Comparison of ENCODE assay signal across 8 mouse cellular contexts in genomic region chr9:102689940-102690642, GRCm38 (mm10). TPM values are rescaled to one million over a fixed set of nuclear protein-coding genes. Genes with fewer than 3 reads are reported as not detected.
A peak's percentile ranks its signal among the peaks of the same experiment; 100 is the strongest.
DNase-seq lines count a peak whose midpoint lies in the region; ATAC-seq and TF ChIP-seq lines count a peak whose summit lies in the region.

No protein-coding gene starts in this region.

- no peak for TF ChIP-seq EP300 in liver, embryonic 14.5 days (IDR thresholded peaks at IDR 0.05; ENCODE audit: low read depth)

- DNase-seq in layer of hippocampus, adult 11-12 months (ENCODE audit: low spot score), result peak; percentile 52
- no peak for DNase-seq in layer of hippocampus, adult 9-10 months (ENCODE audit: low spot score)
- peak; percentile 81 for DNase-seq in embryo, embryonic 10.5 days (ENCODE audit: low spot score)
- peak; percentile 39 to 58 for DNase-seq in kidney, postnatal 4 days
- no peak for DNase-seq in liver, embryonic 14.5 days (ENCODE audit: low read depth in 3 of 3, low spot score in 3 of 3)
- DNase-seq in urinary bladder, postnatal 4 days (ENCODE audit: low spot score in 2 of 2), result no peak

- 0 out of 2 replicates have a peak, but pooled peaks cover 4% of the 10 kb centered on the region for H3K27me3 ChIP-seq in heart, embryonic 11.5 days (ENCODE audit: control insufficient read depth, insufficient read depth, low read length)
- peaks cover 20% of the 10 kb centered on the region for H3K27me3 ChIP-seq in liver, embryonic 14.5 days (ENCODE audit: control insufficient read depth, insufficient read depth, low read length)
- H3K27me3 ChIP-seq in neural tube, embryonic 15.5 days (replicated peaks), result no peaks in the 10 kb centered on the region

- no peaks in the 10 kb centered on the region for H3K9me3 ChIP-seq in heart, embryonic 11.5 days (replicated peaks; ENCODE audit: control insufficient read depth, low read length)
- H3K9me3 ChIP-seq in liver, embryonic 14.5 days (ENCODE audit: control insufficient read depth, low read length), result no peaks in the 10 kb centered on the region
- H3K9me3 ChIP-seq in neural tube, embryonic 15.5 days (replicated peaks), result no peaks in the 10 kb centered on the region

- H3K27ac ChIP-seq in heart, embryonic 11.5 days (ENCODE audit: low read depth, low read length), result no peak overlapping the region
- H3K27ac ChIP-seq in liver, embryonic 14.5 days, result no peak overlapping the region
- peak overlapping the region; percentile 93 for H3K27ac ChIP-seq in neural tube, embryonic 15.5 days (replicated peaks)

- peak overlapping the region; percentile 91 for H3K4me2 ChIP-seq in heart, embryonic 11.5 days
- peak overlapping the region; percentile 60 for H3K4me2 ChIP-seq in liver, embryonic 14.5 days (ENCODE audit: low read depth)
- H3K4me2 ChIP-seq in neural tube, embryonic 15.5 days, result peak overlapping the region; percentile 71

- under 1% methylated on average over 44 of the region's 44 CpGs for WGBS in heart, embryonic 11.5 days (ENCODE audit: insufficient replicate concordance)
- WGBS in liver, embryonic 14.5 days (ENCODE audit: insufficient replicate concordance), result 2% methylated on average over 38 of the region's 44 CpGs
- 0% methylated on average over 42 of the region's 44 CpGs for WGBS in neural tube, embryonic 15.5 days

- peaks cover 17% of the 10 kb centered on the region for H3K4me1 ChIP-seq in heart, embryonic 11.5 days (ENCODE audit: control insufficient read depth, insufficient read depth, low read length)
- H3K4me1 ChIP-seq in liver, embryonic 14.5 days (replicated peaks; ENCODE audit: control insufficient read depth in 2 of 2, insufficient read depth in 2 of 2, low read length in 1 of 2), result peaks cover 0 to 2% of the 10 kb centered on the region in 2 experiments; a peak in 1 of 4 replicates
- peaks cover 37% of the 10 kb centered on the region for H3K4me1 ChIP-seq in neural tube, embryonic 15.5 days

- H3K9ac ChIP-seq in heart, embryonic 11.5 days (ENCODE audit: low read depth, low read length), result peak overlapping the region; percentile 71
- H3K9ac ChIP-seq in liver, embryonic 14.5 days (replicated peaks), result no peak overlapping the region
- H3K9ac ChIP-seq in neural tube, embryonic 15.5 days (replicated peaks), result peak overlapping the region; percentile 58

- 0 out of 2 replicates have a peak, but pooled peaks have one; percentile 40 for ATAC-seq in heart, embryonic 11.5 days (replicated peaks; ENCODE audit: insufficient number of reproducible peaks, low FRiP score, low TSS enrichment)
- no peak for ATAC-seq in liver, embryonic 14.5 days (ENCODE audit: insufficient read depth)
- ATAC-seq in neural tube, embryonic 15.5 days (ENCODE audit: low FRiP score), result peak; percentile 90

- peak overlapping the region; percentile 56 for H3K4me3 ChIP-seq in heart, embryonic 11.5 days (ENCODE audit: low read depth, low read length)
- peak overlapping the region; percentile 32 to 37 for H3K4me3 ChIP-seq in liver, embryonic 14.5 days (ENCODE audit: insufficient read depth in 1 of 2, low read depth in 2 of 2, low read length in 2 of 2)
- H3K4me3 ChIP-seq in neural tube, embryonic 15.5 days (replicated peaks), result peak overlapping the region; percentile 47

- no peak for TF ChIP-seq CTCF in liver, embryonic 14.5 days (IDR thresholded peaks at IDR 0.05; ENCODE audit: low read depth)

- no peaks in the 10 kb centered on the region for H3K36me3 ChIP-seq in heart, embryonic 11.5 days (ENCODE audit: control insufficient read depth, insufficient read depth, low read length)
- no peaks in the 10 kb centered on the region for H3K36me3 ChIP-seq in liver, embryonic 14.5 days (replicated peaks; ENCODE audit: control insufficient read depth, insufficient read depth, low read depth)
- no peaks in the 10 kb centered on the region for H3K36me3 ChIP-seq in neural tube, embryonic 15.5 days

RNA-seq across cellular contexts. Expression of gene Amotl2, which starts 26.4 kb away (rescaled TPM):
- 28.7 and 33.7 TPM in 2 replicates for polyA plus RNA-seq in heart, embryonic 11.5 days (2014; fragmentation: Nextera tagmentation; extraction: Ambion mirVana)
- polyA plus RNA-seq in liver, embryonic 14.5 days (2012; rRNA removed), result 2.1 and 2.6 TPM in 2 replicates
- 2.5 and 3.0 TPM in 2 replicates for polyA plus RNA-seq in liver, embryonic 14.5 days (2014; fragmentation: Nextera tagmentation; extraction: Ambion mirVana)
- 41.5 and 57.0 TPM in 2 replicates for polyA plus RNA-seq in neural tube, embryonic 15.5 days (2015; fragmentation: Nextera tagmentation; extraction: Ambion mirVana)

Comparison
In these comparisons a context has a peak if more than half of its experiments do, and no peak if none do; other contexts are left out.
1. DNase-seq: peak in layer of hippocampus, adult 11-12 months (single experiment), embryo, embryonic 10.5 days (single experiment) and kidney, postnatal 4 days (2 of 2); none in layer of hippocampus, adult 9-10 months (single experiment), liver, embryonic 14.5 days (0 of 3) and urinary bladder, postnatal 4 days (0 of 2).
2. Peak in every context shown above with its lines, with median percentiles within 50 percentile points of each other: H3K4me2 ChIP-seq and H3K4me3 ChIP-seq.